Mouse (Mus musculus): ENCODE data around the gene Gpr37l1. TPM values are rescaled to one million over a fixed set of nuclear protein-coding genes. Genes with fewer than 3 reads are reported as not detected.

Gene Gpr37l1
- polyA plus RNA-seq, 1 experiment from 2014 or later = not detected

DNA sequence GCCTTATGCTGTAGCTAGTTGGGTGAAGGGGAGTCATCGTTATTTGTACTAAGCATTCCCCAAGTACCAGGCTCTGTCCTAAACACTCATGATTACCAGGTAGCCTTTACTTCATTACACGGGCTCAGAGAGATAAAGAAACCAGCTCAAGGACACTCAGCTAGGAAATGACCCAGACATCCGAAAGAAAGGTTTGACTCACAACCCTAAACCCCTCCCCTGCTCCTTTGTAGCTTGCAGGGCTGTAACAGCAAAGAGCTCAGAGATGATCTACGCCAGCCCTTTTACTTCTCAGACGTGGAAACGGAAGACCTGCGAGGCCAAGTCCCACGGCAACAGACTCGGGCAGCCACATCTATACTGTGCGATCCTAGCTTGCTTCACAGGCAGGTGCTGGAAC is 2.8 kb upstream of the Gpr37l1 start:
- Histone ChIP-seq H3K27me3 (ENCODE audit: control insufficient read depth, insufficient read depth, low read length) (peaks cover 57% of the 10 kb centered on the region), H3K9me3 (ENCODE audit: control insufficient read depth, low read length) (no peaks in the 10 kb centered on the region), H3K4me2 (ENCODE audit: low read length) (peak overlapping the region; percentile 39), H3K36me3 (ENCODE audit: control insufficient read depth, insufficient read depth, low read length) (no peaks in the 10 kb centered on the region), H3K4me1 (ENCODE audit: control insufficient read depth in 2 of 2, insufficient read depth in 2 of 2, low read length in 2 of 2) (peaks cover 9 to 11% of the 10 kb centered on the region in 2 experiments), H3K4me3 (ENCODE audit: control insufficient read depth in 1 of 2, insufficient read depth in 1 of 2, low read depth in 1 of 2, low read length in 2 of 2) (no peak overlapping the region), H3K27ac (replicated peaks in 1 of 2; ENCODE audit: control insufficient read depth in 1 of 2, insufficient read depth in 1 of 2, low read depth in 2 of 2, low read length in 2 of 2) (peak overlapping the region; percentile 14 to 62; a peak in 3 of 4 replicates), H3K9ac (ENCODE audit: low read length) (no peak overlapping the region)
- WGBS = 47% methylated on average over 10 of the region's 10 CpGs
- ATAC-seq (ENCODE audit: insufficient number of reproducible peaks, insufficient read depth, low FRiP score, low read depth) = no peak

DNA sequence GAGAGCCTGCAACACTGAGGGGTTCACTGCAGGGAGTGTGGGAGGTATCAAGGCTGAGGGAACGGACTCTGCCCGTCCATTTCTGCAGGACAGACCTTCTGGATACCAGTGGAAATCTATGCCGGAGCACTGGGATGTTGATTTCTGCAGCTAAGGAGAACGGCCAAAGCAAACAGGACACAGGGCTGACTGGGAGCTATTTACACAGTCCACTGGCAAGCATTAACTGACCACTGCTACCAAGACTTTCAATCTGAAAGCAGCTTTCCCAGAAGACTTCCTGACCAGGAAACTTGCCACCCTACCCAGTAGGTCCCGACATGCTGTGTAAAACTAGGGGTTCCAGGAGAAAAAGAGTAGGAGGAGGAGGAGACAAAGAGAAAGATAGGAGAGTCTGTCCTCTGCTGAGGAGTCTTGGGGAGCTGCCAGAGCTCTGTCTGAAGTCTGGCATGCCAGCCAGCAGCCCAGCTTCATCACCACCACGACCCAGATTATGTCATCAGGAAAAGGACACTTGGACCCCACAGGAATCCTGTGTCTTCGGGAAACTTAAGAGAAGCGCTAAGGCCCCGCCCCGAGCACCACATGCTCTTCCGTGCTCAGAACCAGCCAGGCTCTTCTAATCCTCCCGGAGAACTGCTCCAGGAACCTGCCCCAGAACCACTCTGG is 2.2 kb upstream of the Gpr37l1 start:
- H3K9me3 ChIP-seq (ENCODE audit: control insufficient read depth, low read length) = no peaks in the 10 kb centered on the region
- H3K9ac ChIP-seq (ENCODE audit: low read length) = 0 out of 2 replicates have a peak overlapping the region, but pooled peaks have one; percentile 5
- 41% methylated on average over 12 of the region's 12 CpGs for WGBS
- H3K36me3 ChIP-seq (ENCODE audit: control insufficient read depth, insufficient read depth, low read length) = no peaks in the 10 kb centered on the region
- peak overlapping the region; percentile 58 to 62; a peak in 3 of 4 replicates for H3K27ac ChIP-seq (replicated peaks in 1 of 2; ENCODE audit: control insufficient read depth in 1 of 2, insufficient read depth in 1 of 2, low read depth in 2 of 2, low read length in 2 of 2)
- H3K27me3 ChIP-seq (ENCODE audit: control insufficient read depth, insufficient read depth, low read length) = peaks cover 60% of the 10 kb centered on the region
- H3K4me2 ChIP-seq (ENCODE audit: low read length) = peak overlapping the region; percentile 39
- peak; percentile 49; the same call in 1 of the 2 replicates for ATAC-seq (ENCODE audit: insufficient number of reproducible peaks, insufficient read depth, low FRiP score, low read depth)
- H3K4me1 ChIP-seq (ENCODE audit: control insufficient read depth in 2 of 2, insufficient read depth in 2 of 2, low read length in 2 of 2) = peaks cover 9 to 11% of the 10 kb centered on the region in 2 experiments
- H3K4me3 ChIP-seq (ENCODE audit: control insufficient read depth in 1 of 2, insufficient read depth in 1 of 2, low read depth in 1 of 2, low read length in 2 of 2) = no peak overlapping the region

DNA sequence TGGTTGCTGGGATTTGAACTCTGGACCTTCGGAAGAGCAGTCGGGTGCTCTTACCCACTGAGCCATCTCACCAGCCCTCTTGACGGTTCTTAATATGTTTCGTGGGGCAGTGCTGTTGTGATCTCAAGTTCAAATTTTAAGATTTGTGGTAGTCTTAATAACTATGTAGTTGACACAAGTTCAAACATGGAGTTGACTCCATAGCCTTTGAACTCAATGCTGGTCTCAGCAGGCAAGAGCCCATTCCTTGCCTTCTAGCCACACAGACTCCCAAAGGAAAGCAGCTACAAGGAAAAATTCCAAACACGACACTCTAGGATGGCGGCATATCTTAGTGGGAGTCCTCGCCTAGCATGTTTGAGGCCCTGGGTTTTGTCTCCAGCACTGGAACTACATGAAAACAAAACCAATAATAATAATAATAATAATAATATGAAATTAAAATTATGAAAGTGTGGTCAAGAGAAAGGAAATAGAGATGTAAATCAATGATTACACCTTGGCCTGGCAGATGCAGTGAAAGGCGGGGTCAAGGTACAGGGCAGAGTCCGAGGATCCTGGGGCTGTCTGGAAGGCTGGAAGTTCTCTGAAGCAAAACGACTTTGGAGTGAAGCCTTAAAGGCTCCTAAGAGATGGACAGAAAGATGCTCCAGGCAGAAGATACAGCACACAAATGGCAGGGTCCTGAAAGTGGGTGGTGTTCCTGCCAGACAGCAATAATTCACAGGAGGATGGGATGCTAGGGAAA is 1.1 kb upstream of the Gpr37l1 start:
- no peak overlapping the region for H3K9ac ChIP-seq (ENCODE audit: low read length)
- 88% methylated on average over 10 of the region's 10 CpGs for WGBS

DNA sequence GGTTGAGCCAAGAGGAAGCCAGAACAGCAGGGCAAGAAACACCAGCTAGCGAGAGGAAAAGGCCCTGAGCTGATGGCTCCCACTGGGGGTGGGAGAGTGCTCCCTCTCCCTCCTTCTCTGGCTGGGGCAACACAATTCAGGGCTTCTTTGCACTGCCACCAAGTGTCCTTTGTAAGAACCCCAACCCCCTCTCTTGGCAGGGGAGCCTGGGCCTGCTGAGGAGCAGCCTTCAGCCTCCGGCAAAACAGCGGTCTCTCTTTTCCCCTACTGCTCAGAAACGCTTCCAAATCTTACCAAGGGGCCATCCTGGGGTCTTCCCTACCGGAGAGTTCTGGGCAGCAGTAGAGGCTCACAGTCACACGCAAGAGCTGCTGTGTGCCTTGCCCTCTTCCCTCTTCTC is 4.8 kb downstream of the Gpr37l1 start:
- H3K4me3 ChIP-seq (ENCODE audit: control insufficient read depth in 1 of 2, insufficient read depth in 1 of 2, low read depth in 1 of 2, low read length in 2 of 2) = no peak overlapping the region
- H3K4me1 ChIP-seq (ENCODE audit: control insufficient read depth in 2 of 2, insufficient read depth in 2 of 2, low read length in 2 of 2) = peaks cover 0 to under 1% of the 10 kb centered on the region in 2 experiments; a peak in 1 of 4 replicates
- H3K27me3 ChIP-seq (ENCODE audit: control insufficient read depth, insufficient read depth, low read length) = peaks cover 88% of the 10 kb centered on the region
- no peaks in the 10 kb centered on the region for H3K36me3 ChIP-seq (ENCODE audit: control insufficient read depth, insufficient read depth, low read length)
- WGBS = 64% methylated on average over 6 of the region's 6 CpGs
- H3K9me3 ChIP-seq (ENCODE audit: control insufficient read depth, low read length) = no peaks in the 10 kb centered on the region
- no peak overlapping the region for H3K4me2 ChIP-seq (ENCODE audit: low read length)
- no peak overlapping the region for H3K9ac ChIP-seq (ENCODE audit: low read length)
- H3K27ac ChIP-seq (replicated peaks in 1 of 2; ENCODE audit: control insufficient read depth in 1 of 2, insufficient read depth in 1 of 2, low read depth in 2 of 2, low read length in 2 of 2) = no peak overlapping the region
- ATAC-seq (ENCODE audit: insufficient number of reproducible peaks, insufficient read depth, low FRiP score, low read depth) = no peak

More for the DNA sequence above, 1.1 kb upstream of the Gpr37l1 start:
- Histone ChIP-seq H3K4me2 (ENCODE audit: low read length) (no peak overlapping the region), H3K36me3 (ENCODE audit: control insufficient read depth, insufficient read depth, low read length) (no peaks in the 10 kb centered on the region), H3K27ac (replicated peaks in 1 of 2; ENCODE audit: control insufficient read depth in 1 of 2, insufficient read depth in 1 of 2, low read depth in 2 of 2, low read length in 2 of 2) (no peak overlapping the region), H3K4me1 (ENCODE audit: control insufficient read depth in 2 of 2, insufficient read depth in 2 of 2, low read length in 2 of 2) (peaks cover 9 to 11% of the 10 kb centered on the region in 2 experiments), H3K4me3 (ENCODE audit: control insufficient read depth in 1 of 2, insufficient read depth in 1 of 2, low read depth in 1 of 2, low read length in 2 of 2) (no peak overlapping the region), H3K9me3 (ENCODE audit: control insufficient read depth, low read length) (no peaks in the 10 kb centered on the region), H3K27me3 (ENCODE audit: control insufficient read depth, insufficient read depth, low read length) (peaks cover 65% of the 10 kb centered on the region)
- no peak for ATAC-seq (ENCODE audit: insufficient number of reproducible peaks, insufficient read depth, low FRiP score, low read depth)

DNA sequence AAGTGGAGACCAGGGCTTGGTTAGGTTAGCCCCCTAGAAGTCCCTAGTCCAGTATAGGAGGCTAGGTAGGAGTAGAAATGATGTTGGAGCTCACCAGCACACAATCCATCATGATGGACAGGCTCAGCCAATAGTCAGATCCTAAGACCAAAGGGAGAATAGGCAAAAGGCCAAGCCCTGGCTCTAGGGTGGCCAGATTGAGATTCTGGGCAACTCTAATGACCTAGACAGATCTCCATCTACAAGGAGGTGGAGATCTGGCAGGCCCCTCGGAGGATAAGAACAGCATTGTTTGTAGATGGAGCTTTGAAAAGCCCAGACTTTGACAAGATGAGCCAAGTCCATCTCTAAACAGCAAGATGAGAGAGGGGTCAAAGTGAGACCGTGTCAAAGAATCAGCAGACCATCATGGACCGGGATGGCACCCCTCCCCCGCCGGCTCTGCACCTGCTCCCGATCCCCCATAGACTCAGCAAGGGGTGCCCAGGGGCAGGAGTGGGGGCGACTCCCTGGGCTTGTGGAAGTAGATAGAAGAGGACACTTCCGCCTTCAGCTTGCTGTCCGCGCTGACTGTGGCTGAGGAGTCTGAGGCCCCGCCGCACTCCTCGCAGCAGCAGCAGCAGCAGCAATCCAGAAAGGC is 7.0 kb downstream of the Gpr37l1 start:
- H3K27me3 ChIP-seq (ENCODE audit: control insufficient read depth, insufficient read depth, low read length) = peaks cover 74% of the 10 kb centered on the region

GRCm38 (mm10) chr1:135159556-135160123 is 7.8 kb downstream of the Gpr37l1 start:
- ATAC-seq (ENCODE audit: insufficient number of reproducible peaks, insufficient read depth, low FRiP score, low read depth) = no peak
- Histone ChIP-seq H3K36me3 (ENCODE audit: control insufficient read depth, insufficient read depth, low read length) (peaks cover 19% of the 10 kb centered on the region), H3K9ac (ENCODE audit: low read length) (no peak overlapping the region), H3K4me3 (ENCODE audit: control insufficient read depth in 1 of 2, insufficient read depth in 1 of 2, low read depth in 1 of 2, low read length in 2 of 2) (no peak overlapping the region), H3K4me1 (ENCODE audit: control insufficient read depth in 2 of 2, insufficient read depth in 2 of 2, low read length in 2 of 2) (peaks cover 12 to 26% of the 10 kb centered on the region in 2 experiments), H3K27ac (replicated peaks in 1 of 2; ENCODE audit: control insufficient read depth in 1 of 2, insufficient read depth in 1 of 2, low read depth in 2 of 2, low read length in 2 of 2) (no peak overlapping the region), H3K27me3 (ENCODE audit: control insufficient read depth, insufficient read depth, low read length) (peaks cover 68% of the 10 kb centered on the region), H3K4me2 (ENCODE audit: low read length) (no peak overlapping the region), H3K9me3 (ENCODE audit: control insufficient read depth, low read length) (no peaks in the 10 kb centered on the region)
- 74% methylated on average over 11 of the region's 11 CpGs for WGBS

More for the DNA sequence above, 7.0 kb downstream of the Gpr37l1 start:
- Histone ChIP-seq H3K4me3 (ENCODE audit: control insufficient read depth in 1 of 2, insufficient read depth in 1 of 2, low read depth in 1 of 2, low read length in 2 of 2) (no peak overlapping the region), H3K9me3 (ENCODE audit: control insufficient read depth, low read length) (no peaks in the 10 kb centered on the region), H3K4me1 (ENCODE audit: control insufficient read depth in 2 of 2, insufficient read depth in 2 of 2, low read length in 2 of 2) (peaks cover 10 to 20% of the 10 kb centered on the region in 2 experiments), H3K36me3 (ENCODE audit: control insufficient read depth, insufficient read depth, low read length) (peaks cover 13% of the 10 kb centered on the region), H3K9ac (ENCODE audit: low read length) (no peak overlapping the region), H3K27ac (replicated peaks in 1 of 2; ENCODE audit: control insufficient read depth in 1 of 2, insufficient read depth in 1 of 2, low read depth in 2 of 2, low read length in 2 of 2) (no peak overlapping the region), H3K4me2 (ENCODE audit: low read length) (no peak overlapping the region)
- ATAC-seq (ENCODE audit: insufficient number of reproducible peaks, insufficient read depth, low FRiP score, low read depth) = no peak
- WGBS = 82% methylated on average over 13 of the region's 13 CpGs

DNA sequence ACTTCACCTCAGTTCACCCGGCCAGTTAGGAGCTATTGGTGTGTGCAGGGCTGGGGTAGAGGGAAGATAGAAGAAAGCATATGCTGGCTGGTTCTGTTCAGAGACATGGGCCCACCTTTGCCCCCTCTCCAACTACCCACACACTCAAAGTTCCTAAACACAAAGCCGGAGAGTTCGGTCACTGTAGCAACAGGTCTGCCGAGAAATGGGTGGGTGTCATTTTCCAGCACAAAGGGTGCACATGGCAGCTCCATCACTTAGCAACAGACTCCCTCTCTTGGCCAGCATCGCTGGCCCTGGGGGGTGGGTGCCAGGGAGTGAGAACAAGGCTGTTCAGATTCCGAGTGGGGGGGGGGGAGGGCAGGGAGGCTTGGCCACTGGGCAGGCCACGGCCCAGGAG is 8.4 kb downstream of the Gpr37l1 start:
- no peak overlapping the region for H3K9ac ChIP-seq (ENCODE audit: low read length)

More for the DNA sequence above, 8.4 kb downstream of the Gpr37l1 start:
- H3K36me3 ChIP-seq (ENCODE audit: control insufficient read depth, insufficient read depth, low read length) = peaks cover 19% of the 10 kb centered on the region
- no peak for ATAC-seq (ENCODE audit: insufficient number of reproducible peaks, insufficient read depth, low FRiP score, low read depth)
- WGBS = 61% methylated on average over 7 of the region's 7 CpGs
- no peak overlapping the region for H3K4me2 ChIP-seq (ENCODE audit: low read length)
- no peaks in the 10 kb centered on the region for H3K9me3 ChIP-seq (ENCODE audit: control insufficient read depth, low read length)
- no peak overlapping the region for H3K27ac ChIP-seq (replicated peaks in 1 of 2; ENCODE audit: control insufficient read depth in 1 of 2, insufficient read depth in 1 of 2, low read depth in 2 of 2, low read length in 2 of 2)
- peaks cover 62% of the 10 kb centered on the region for H3K27me3 ChIP-seq (ENCODE audit: control insufficient read depth, insufficient read depth, low read length)
- H3K4me3 ChIP-seq (ENCODE audit: control insufficient read depth in 1 of 2, insufficient read depth in 1 of 2, low read depth in 1 of 2, low read length in 2 of 2) = no peak overlapping the region
- H3K4me1 ChIP-seq (ENCODE audit: control insufficient read depth in 2 of 2, insufficient read depth in 2 of 2, low read length in 2 of 2) = peaks cover 14 to 31% of the 10 kb centered on the region in 2 experiments
